Mouse (Mus musculus) E14TG2a.4 (cell line): ENCODE measurements around the gene Spred2.

Source experiments
- CTCF ChIP-seq: conservative IDR thresholded peaks from 2 replicates; pipeline ENCODE4 v1.5.1; 2014; ENCODE audit warnings: low read length
- NANOG ChIP-seq: IDR thresholded peaks from 2 replicates; pipeline ENCODE4 v1.6.1; 2014; ENCODE audit warnings: borderline replicate concordance, low read length, mixed read lengths
- POU5F1 ChIP-seq: IDR thresholded peaks from 2 replicates; pipeline ENCODE4 v1.6.1; 2014; ENCODE audit warnings: low read length, borderline replicate concordance

GRCm38 (mm10) chr11:19988224-19988623 lies 64.0 kb downstream of the Spred2 start:
- no peak for TF ChIP-seq CTCF
- TF ChIP-seq NANOG: no peak
- no peak for TF ChIP-seq POU5F1
